Mouse (Mus musculus) hindbrain, embryonic 10.5 days (tissue): ENCODE data around the gene Slc22a7. TPM values are rescaled to one million over a fixed set of nuclear protein-coding genes. Genes with fewer than 3 reads are reported as not detected.

Experiments
- DNase-seq: peaks from one replicate; pipeline ENCODE4 v3.0.0-alpha.2; 2017; ENCODE audit warnings: low spot score
- H3K27ac ChIP-seq: fragments of 300-500 bp; sonication (generic); 2 replicates; pipeline ENCODE4 v1.5.1; 2016; ENCODE audit warnings: mild to moderate bottlenecking, moderate library complexity
- H3K27me3 ChIP-seq: fragments of 300-500 bp; sonication (generic); 2 replicates; pipeline ENCODE4 v1.6.1; 2016; ENCODE audit warnings: mild to moderate bottlenecking; ENCODE audit not compliant: poor library complexity, insufficient read depth, severe bottlenecking
- H3K36me3 ChIP-seq: fragments of 300-500 bp; sonication (generic); 2 replicates; pipeline ENCODE4 v1.6.1; 2016; ENCODE audit warnings: mild to moderate bottlenecking, moderate library complexity
- H3K4me1 ChIP-seq: fragments of 300-500 bp; sonication (generic); replicated peaks from 2 replicates; pipeline ENCODE4 v1.6.1; 2016; ENCODE audit warnings: mild to moderate bottlenecking
- H3K4me3 ChIP-seq: fragments of 300-500 bp; sonication (generic); 2 replicates; pipeline ENCODE4 v1.5.1; 2016; ENCODE audit warnings: mild to moderate bottlenecking, moderate library complexity
- H3K9me3 ChIP-seq: fragments of 300-500 bp; sonication (generic); 2 replicates; pipeline ENCODE4 v1.6.1; 2016; ENCODE audit warnings: mild to moderate bottlenecking, moderate library complexity
- WGBS: fragments of 180-500 bp; shearing (Covaris S2); methylation state at CpG from one replicate; pipeline ENCODE4 v1.1.7; 2016; 5-methylcytosine and 5-hydroxymethylcytosine counted together
- polyA plus RNA-seq: library from polyadenylated mRNA; unstranded; fragments of >200 nt; fragmentation: Nextera tagmentation; extraction: Ambion mirVana; gene quantifications from 2 replicates; pipeline ENCODE4 v1.2.1, GENCODE M21; 2016

The Slc22a7 gene
- polyA plus RNA-seq, 1 experiment from 2014 or later: not detected

DNA sequence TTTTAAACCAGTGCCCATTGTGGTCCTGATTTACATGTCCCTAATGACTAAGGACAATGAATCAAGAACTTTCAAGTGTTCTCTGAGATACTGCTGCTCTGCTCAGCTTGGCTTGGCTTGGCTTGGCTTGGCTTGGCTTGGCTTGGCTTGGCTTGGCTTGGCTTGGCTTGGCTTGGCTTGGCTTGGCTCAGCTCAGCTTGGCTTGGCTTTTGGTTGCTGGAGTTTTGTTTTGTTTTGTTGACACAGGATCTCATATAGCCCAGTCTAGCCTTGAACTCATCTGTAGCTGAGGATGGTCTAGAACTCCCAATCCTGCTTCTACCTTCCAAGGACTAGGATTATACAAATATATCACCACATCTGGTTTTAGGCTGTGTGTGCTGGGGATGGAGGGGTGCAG is 11.8 kb downstream of the Slc22a7 start:
- Histone ChIP-seq H3K36me3 (no peaks in the 10 kb centered on the region), H3K27me3 (peaks cover 22% of the 10 kb centered on the region), H3K27ac (no peak overlapping the region), H3K4me3 (no peak overlapping the region), H3K9me3 (no peaks in the 10 kb centered on the region), H3K4me1 (peaks cover 18% of the 10 kb centered on the region)
- DNase-seq: no peak

DNA sequence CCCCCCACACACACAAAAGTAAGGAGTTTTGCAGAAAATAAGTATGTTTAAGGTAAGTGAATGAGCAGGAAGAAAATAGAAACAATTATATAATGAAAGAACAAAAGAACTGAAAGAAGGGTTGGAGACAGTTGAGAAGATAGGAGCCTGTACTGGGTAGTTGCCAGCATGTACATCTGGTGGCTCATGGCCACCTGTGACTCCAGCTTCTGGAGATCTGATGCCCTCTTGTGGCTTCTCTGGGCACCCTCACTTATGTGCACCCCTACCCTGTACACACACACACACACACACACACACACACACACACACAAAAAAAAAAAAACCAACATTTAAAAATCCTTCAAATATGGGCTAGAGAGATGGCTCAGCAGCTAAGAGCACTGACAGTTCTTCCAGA is 18.5 kb downstream of the Slc22a7 start:
- no peak for DNase-seq
- H3K27me3 ChIP-seq: no peaks in the 10 kb centered on the region
- no peaks in the 10 kb centered on the region for H3K4me1 ChIP-seq
- H3K27ac ChIP-seq: no peak overlapping the region
- no peaks in the 10 kb centered on the region for H3K9me3 ChIP-seq
- peaks cover 7% of the 10 kb centered on the region for H3K36me3 ChIP-seq
- no peak overlapping the region for H3K4me3 ChIP-seq

DNA sequence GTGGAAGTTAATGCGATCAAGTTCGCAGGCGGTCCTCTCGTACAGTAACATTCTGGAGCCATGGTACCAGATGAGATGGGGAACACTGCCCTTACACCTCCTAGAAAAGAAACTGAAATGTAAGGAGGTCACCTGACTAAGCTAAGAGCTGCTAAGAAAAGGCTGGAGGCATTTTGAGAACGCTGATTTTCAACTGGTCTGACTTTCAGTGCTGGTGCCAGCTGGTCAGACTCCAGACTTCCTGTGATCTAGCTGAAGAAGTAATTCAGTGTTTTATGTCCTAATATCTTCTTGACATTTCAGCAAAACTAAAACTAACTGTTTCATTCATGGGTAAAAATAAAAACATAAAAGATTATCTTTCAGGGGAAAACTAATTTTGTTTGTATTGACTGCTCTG is 19.6 kb downstream of the Slc22a7 start:
- no peaks in the 10 kb centered on the region for H3K4me1 ChIP-seq
- DNase-seq: no peak
- no peaks in the 10 kb centered on the region for H3K27me3 ChIP-seq
- H3K4me3 ChIP-seq: no peak overlapping the region
- 88% methylated on average over 5 of the region's 5 CpGs for WGBS
- no peak overlapping the region for H3K27ac ChIP-seq
- H3K36me3 ChIP-seq: peaks cover 18% of the 10 kb centered on the region
- H3K9me3 ChIP-seq: no peaks in the 10 kb centered on the region

DNA sequence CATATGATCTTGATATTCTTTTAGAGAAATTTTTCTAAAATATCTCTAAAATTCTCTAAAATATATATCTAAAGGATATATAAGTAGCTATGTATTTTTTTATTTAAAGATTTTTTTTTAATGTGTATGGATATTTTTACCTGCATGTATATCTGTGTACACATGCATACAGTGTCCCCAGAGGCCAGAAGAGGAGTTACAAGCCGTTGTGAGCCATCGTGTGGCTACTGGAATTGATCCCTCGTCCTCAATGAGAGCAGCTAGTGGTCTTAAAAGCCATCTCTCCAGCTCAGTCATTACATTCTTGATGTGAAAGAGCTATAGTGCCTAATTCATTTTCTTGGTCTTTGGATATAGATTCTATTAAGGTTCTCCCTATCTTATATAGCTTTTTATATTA is 29.8 kb downstream of the Slc22a7 start:
- H3K36me3 ChIP-seq: peaks cover 85% of the 10 kb centered on the region
- no peak overlapping the region for H3K27ac ChIP-seq
- H3K9me3 ChIP-seq: no peaks in the 10 kb centered on the region
- no peak for DNase-seq
- WGBS: 36% methylated on average over 3 of the region's 3 CpGs
- H3K4me1 ChIP-seq: no peaks in the 10 kb centered on the region
- no peak overlapping the region for H3K4me3 ChIP-seq
- H3K27me3 ChIP-seq: no peaks in the 10 kb centered on the region

DNA sequence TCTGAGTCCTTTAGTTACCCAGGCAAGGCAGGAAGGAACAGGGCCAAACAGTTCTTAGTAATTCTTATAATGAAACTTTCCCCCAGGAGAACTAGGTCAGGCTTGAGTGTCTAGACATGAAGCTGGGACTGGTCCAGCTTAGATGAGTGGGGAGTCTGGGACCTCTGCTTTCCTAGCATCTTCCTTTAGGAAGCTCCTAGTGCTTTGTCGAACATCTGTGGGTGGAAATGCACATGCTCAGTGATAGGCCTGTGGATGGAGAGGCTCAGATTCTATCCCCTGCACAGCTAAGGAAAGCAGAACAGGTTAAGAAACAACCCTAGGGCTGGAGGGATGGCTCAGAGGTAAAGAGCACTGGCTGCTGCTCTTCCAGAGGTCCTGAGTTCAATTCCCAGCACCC is 43.6 kb downstream of the Slc22a7 start:
- WGBS: 95% methylated on average over 1 of the region's 1 CpGs
- Histone ChIP-seq H3K27ac (no peak overlapping the region), H3K4me1 (no peaks in the 10 kb centered on the region), H3K9me3 (no peaks in the 10 kb centered on the region), H3K27me3 (no peaks in the 10 kb centered on the region), H3K4me3 (no peak overlapping the region), H3K36me3 (peaks cover 62% of the 10 kb centered on the region)
- no peak for DNase-seq

DNA sequence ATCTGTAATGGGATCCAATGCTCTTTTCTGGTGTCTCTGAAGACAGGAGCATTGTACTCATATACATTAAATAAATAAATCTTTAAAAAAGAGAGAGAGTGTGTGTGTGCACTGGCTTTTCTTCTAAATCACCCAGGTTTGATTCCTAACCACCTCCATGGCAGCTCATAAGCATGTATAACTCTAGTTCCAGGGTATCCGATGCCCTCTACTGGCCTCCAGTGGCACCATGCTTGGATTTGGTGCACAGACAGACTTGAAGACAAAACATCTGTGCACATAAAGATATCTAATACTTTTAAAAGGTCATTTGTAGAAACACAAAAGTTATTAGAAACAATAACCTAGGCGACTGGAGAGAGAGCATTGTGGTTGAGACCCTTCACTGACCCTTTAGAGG is 45.2 kb downstream of the Slc22a7 start:
- H3K9me3 ChIP-seq: no peaks in the 10 kb centered on the region
- H3K4me3 ChIP-seq: no peak overlapping the region
- WGBS: 54% methylated on average over 2 of the region's 2 CpGs
- H3K36me3 ChIP-seq: peaks cover 63% of the 10 kb centered on the region
- no peaks in the 10 kb centered on the region for H3K27me3 ChIP-seq
- peak; percentile 49 for DNase-seq
- no peak overlapping the region for H3K27ac ChIP-seq
- no peaks in the 10 kb centered on the region for H3K4me1 ChIP-seq

DNA sequence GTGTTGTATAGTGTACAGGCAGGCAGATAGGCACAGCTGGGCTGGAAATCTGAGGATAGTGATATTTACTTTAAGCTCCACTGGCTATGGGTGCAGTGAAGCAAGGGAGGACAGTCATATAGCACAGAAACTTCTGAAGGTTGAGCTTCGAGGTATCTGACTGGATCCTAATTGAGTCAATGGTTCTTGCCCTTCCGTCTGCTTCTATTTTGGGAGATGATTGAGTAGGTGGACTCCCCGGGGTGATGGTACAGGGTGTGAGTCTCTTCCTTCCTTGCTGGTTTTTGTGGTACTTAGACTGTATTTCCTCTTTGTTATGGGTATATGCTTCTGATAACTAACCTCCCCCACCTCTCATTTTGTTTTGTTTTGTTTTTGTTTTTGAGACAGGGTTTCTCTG is 50.1 kb downstream of the Slc22a7 start:
- peaks cover 22% of the 10 kb centered on the region for H3K4me1 ChIP-seq
- H3K4me3 ChIP-seq: no peak overlapping the region
- H3K27ac ChIP-seq: no peak overlapping the region
- H3K36me3 ChIP-seq: peaks cover 49% of the 10 kb centered on the region
- H3K27me3 ChIP-seq: no peaks in the 10 kb centered on the region
- no peak for DNase-seq
- 88% methylated on average over 3 of the region's 3 CpGs for WGBS
- no peaks in the 10 kb centered on the region for H3K9me3 ChIP-seq

DNA sequence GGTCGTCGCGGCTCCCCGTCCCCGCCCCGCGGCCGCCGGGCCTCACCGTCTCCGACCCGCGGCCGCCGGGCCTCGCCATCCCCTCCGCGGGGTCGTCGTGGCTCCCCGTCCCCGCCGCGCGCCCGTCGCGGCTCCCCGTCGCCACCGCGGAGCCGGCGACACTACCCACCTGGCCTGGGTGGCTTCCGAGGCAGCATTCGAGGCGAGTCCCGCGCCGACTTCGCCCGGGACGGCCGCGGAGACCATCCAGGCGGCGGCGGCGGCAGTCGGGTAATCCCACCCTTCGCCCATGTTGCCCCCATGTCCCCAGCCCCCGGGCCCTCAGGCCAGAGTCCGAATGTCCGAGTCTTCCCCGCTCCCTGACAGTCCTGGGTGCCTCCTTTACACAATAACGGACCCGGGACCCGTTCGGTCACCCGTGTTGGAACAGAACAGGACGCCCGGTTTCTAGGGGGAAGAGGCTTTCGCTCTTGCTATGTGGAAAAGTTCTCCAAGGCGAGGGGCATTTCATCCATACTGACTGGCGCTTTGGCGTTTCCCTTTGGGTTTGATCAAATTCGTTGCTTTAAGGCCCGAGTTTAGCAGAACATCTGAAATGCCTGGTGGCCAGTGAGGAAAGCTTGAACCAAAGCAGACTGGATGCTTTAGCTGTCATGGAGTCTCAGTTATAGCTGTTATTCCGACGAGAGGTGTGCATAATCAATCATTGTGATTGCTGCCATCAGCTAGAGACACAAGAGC is 54.0 kb downstream of the Slc22a7 start:
- Histone ChIP-seq H3K9me3 (no peaks in the 10 kb centered on the region), H3K36me3 (peaks cover 26% of the 10 kb centered on the region), H3K4me3 (peak overlapping the region; percentile 93), H3K4me1 (peaks cover 22% of the 10 kb centered on the region), H3K27ac (peak overlapping the region; percentile 97), H3K27me3 (no peaks in the 10 kb centered on the region)
- peak; percentile 53 for DNase-seq
- WGBS: under 1% methylated on average over 70 of the region's 70 CpGs

DNA sequence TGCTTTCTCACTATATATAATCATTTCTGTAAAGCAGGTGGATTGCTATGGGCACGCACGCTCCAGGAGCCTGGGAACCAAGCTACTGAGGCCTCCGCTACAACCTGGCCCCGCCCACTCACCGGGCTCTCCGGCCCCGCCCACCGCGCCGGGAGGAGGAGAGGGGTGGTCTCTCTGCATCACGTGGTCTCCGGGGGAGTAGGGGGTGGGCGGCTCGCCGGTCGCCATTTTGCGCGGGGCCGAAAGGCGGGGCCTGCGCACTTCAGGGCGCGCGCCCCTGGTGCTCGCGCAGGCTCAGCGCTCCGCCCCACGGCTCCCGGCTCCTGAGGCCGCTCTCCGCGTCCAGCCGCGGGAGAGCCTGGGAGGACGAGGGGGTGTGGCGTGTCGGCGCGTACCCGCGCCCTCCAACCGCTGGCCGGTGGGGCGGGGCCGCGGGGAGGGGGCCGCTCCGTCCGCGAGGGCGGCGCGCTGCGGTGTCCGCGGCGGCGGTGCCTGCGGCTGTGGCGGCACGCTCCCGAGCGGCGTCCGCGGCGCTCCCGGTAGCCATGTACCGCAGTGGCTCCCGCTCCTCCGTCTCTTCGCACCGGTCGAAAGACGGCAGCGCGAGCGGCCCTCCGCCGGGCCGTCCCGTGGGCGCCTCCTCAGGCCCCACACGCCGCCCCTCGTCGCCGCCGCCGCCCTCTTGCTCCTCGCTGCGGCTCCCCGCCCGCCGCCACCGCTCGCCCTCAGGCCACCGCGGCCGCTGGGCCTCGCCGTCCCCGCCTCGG is 54.8 kb downstream of the Slc22a7 start, which contains the start of gene Zfp318:
Gene Zfp318 (plus strand): TSS at position 438 of the 767 bp plus-strand sequence.
- Histone ChIP-seq H3K4me3 (peak within 1 kb of the TSS; percentile 93), H3K4me1 (peaks cover 22% of the 10 kb centered on the region), H3K36me3 (peaks cover 19% of the 10 kb centered on the region), H3K9me3 (no peaks in the 10 kb centered on the region), H3K27ac (peak within 1 kb of the TSS; percentile 97), H3K27me3 (no peaks in the 10 kb centered on the region)
- WGBS: under 1% methylated on average over 102 of the region's 105 CpGs
- DNase-seq: peak; percentile 97

Other genes with a start within 250 kb of the Slc22a7 start
- gene Polh, start 235.8 kb downstream of the Slc22a7 start, polyA plus RNA-seq: 13.0 and 13.1 TPM in 2 replicates
- 59.2 and 66.8 TPM in 2 replicates for gene Xpo5, start 235.7 kb downstream of the Slc22a7 start, polyA plus RNA-seq
- 107 and 135 TPM in 2 replicates for gene Polr1c, start 190.4 kb downstream of the Slc22a7 start, polyA plus RNA-seq
- gene Yipf3, start 190.4 kb downstream of the Slc22a7 start, polyA plus RNA-seq: 73.1 and 85.0 TPM in 2 replicates
- 2.0 and 3.8 TPM in 2 replicates for gene Lrrc73, start 184.9 kb downstream of the Slc22a7 start, polyA plus RNA-seq
- 60.1 and 67.3 TPM in 2 replicates for gene Tjap1, start 155.4 kb downstream of the Slc22a7 start, polyA plus RNA-seq
- 1.4 and 1.5 TPM in 2 replicates for gene Dlk2, start 141.0 kb downstream of the Slc22a7 start, polyA plus RNA-seq
- gene Abcc10, start 110.1 kb downstream of the Slc22a7 start, polyA plus RNA-seq: 6.6 and 7.6 TPM in 2 replicates
- 10.5 and 12.6 TPM in 2 replicates for gene Zfp318, start 54.7 kb downstream of the Slc22a7 start, polyA plus RNA-seq
- 0.50 and 0.64 TPM in 2 replicates for gene Crip3, start 9.5 kb downstream of the Slc22a7 start, polyA plus RNA-seq
- gene Ttbk1, start 49.2 kb upstream of the Slc22a7 start, polyA plus RNA-seq: 1.4 and 2.1 TPM in 2 replicates
- gene Dnph1, start 58.3 kb upstream of the Slc22a7 start, polyA plus RNA-seq: 75.2 and 91.2 TPM in 2 replicates
- 4.5 and 7.6 TPM in 2 replicates for gene Cul9, start 107.9 kb upstream of the Slc22a7 start, polyA plus RNA-seq
- 5.9 and 7.8 TPM in 2 replicates for gene Srf, start 117.7 kb upstream of the Slc22a7 start, polyA plus RNA-seq
- 67.2 and 76.8 TPM in 2 replicates for gene Ptk7, start 191.0 kb upstream of the Slc22a7 start, polyA plus RNA-seq
- gene Klc4, start 207.6 kb upstream of the Slc22a7 start, polyA plus RNA-seq: 35.3 and 38.1 TPM in 2 replicates
- 115 and 119 TPM in 2 replicates for gene Mrpl2, start 207.8 kb upstream of the Slc22a7 start, polyA plus RNA-seq
- 40.7 and 45.5 TPM in 2 replicates for gene Cul7, start 211.9 kb upstream of the Slc22a7 start, polyA plus RNA-seq
- 65.7 and 67.5 TPM in 2 replicates for gene Rrp36, start 235.9 kb upstream of the Slc22a7 start, polyA plus RNA-seq
- gene Mea1, start 240.3 kb upstream of the Slc22a7 start, polyA plus RNA-seq: 178 and 214 TPM in 2 replicates
- gene Klhdc3, start 242.5 kb upstream of the Slc22a7 start, polyA plus RNA-seq: 128 and 146 TPM in 2 replicates